Mouse (Mus musculus) neural tube, embryonic 13.5 days (tissue): ENCODE measurements around the gene Amer2. TPM values are rescaled to one million over a fixed set of nuclear protein-coding genes. Genes with fewer than 3 reads are reported as not detected.
A peak's percentile ranks its signal among the peaks of the same experiment; 100 is the strongest.
"Not testable (repeated sequence)": the region's sequence is repeated elsewhere in the genome, so short reads cannot be mapped to it uniquely, and the experiment has no call there.

Source experiments
- ATAC-seq: fragments of 200-750 bp; cut with Nextera tagmentation; 2 replicates; pipeline ENCODE4 v1.8.0; 2017; ENCODE audit warnings: low read depth, mild to moderate bottlenecking, moderate TSS enrichment, moderate library complexity
- H3K27ac ChIP-seq: fragments of 300-500 bp; sonication (generic); replicated peaks from 2 replicates; pipeline ENCODE4 v1.5.1; 2015; ENCODE audit warnings: moderate library complexity, mild to moderate bottlenecking, inconsistent platforms
- H3K27me3 ChIP-seq: fragments of 300-500 bp; sonication (generic); 2 replicates; pipeline ENCODE4 v1.6.1; 2015; ENCODE audit warnings: mild to moderate bottlenecking, inconsistent platforms
- H3K36me3 ChIP-seq: fragments of 300-500 bp; sonication (generic); 2 replicates; pipeline ENCODE4 v1.6.1; 2015; ENCODE audit warnings: mild to moderate bottlenecking, inconsistent platforms
- H3K4me1 ChIP-seq: fragments of 300-500 bp; sonication (generic); replicated peaks from 2 replicates; pipeline ENCODE4 v1.6.1; 2015; ENCODE audit warnings: inconsistent platforms
- H3K4me2 ChIP-seq: fragments of 300-500 bp; sonication (generic); 2 replicates; pipeline ENCODE4 v1.6.1; 2015; ENCODE audit warnings: inconsistent platforms, mild to moderate bottlenecking, moderate library complexity
- H3K4me3 ChIP-seq: fragments of 300-500 bp; sonication (generic); 2 replicates; pipeline ENCODE4 v1.5.1; 2015; ENCODE audit warnings: mild to moderate bottlenecking, inconsistent platforms
- H3K9ac ChIP-seq: fragments of 300-500 bp; sonication (generic); 2 replicates; pipeline ENCODE4 v1.6.1; 2015; ENCODE audit warnings: moderate library complexity, mild to moderate bottlenecking, inconsistent platforms
- H3K9me3 ChIP-seq: fragments of 300-500 bp; sonication (generic); 2 replicates; pipeline ENCODE4 v1.6.1; 2016; ENCODE audit warnings: inconsistent platforms
- WGBS: fragments of 180-500 bp; shearing (Covaris S2); methylation state at CpG from one replicate; pipeline ENCODE4 v1.1.7; 2015; 5-methylcytosine and 5-hydroxymethylcytosine counted together
- polyA plus RNA-seq: library from polyadenylated mRNA; unstranded; fragments of >200 nt; fragmentation: Nextera tagmentation; extraction: Ambion mirVana; gene quantifications from 2 replicates; pipeline ENCODE4 v1.2.1, GENCODE M21; 2015

Gene Amer2
- 26.7 and 28.5 TPM in 2 replicates for polyA plus RNA-seq

DNA sequence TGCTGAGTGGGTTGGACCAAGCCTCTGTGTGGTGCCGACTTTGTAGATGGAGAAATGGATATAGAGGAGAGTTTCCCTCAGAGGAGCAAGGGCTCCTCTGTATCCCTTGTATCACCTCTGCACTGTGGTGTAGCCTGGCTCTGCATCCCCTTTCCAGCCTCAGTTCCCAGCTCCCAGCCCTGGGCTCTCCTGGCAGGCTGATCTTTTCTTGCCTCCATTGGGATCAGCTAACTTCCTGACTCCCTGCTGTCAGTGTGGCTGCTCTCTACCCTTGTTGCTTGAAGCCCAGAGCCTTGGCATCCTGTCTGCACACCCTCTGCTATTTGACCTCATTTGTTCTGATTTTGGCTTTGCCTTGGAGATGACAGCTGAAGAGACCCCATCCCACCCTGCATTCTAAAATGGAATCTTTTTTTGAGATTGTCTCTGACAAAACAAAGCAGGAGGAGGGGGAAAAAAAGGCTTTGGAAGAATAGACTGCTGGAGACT is at the start of gene Amer2:
Gene Amer2 (plus strand): TSS at position 439 of the 489 bp plus-strand sequence.
- H3K9me3 ChIP-seq: no peaks in the 10 kb centered on the region
- no peaks in the 10 kb centered on the region for H3K36me3 ChIP-seq
- WGBS: 71% methylated on average over 1 of the region's 1 CpGs
- H3K27ac ChIP-seq: no peak within 1 kb of the TSS
- peaks cover 6% of the 10 kb centered on the region; the same call in 1 of the 2 replicates for H3K27me3 ChIP-seq
- no peak within 1 kb of the TSS for H3K4me2 ChIP-seq
- H3K4me3 ChIP-seq: no peak within 1 kb of the TSS
- H3K4me1 ChIP-seq: peaks cover 14% of the 10 kb centered on the region
- H3K9ac ChIP-seq: no peak within 1 kb of the TSS
- no peak for ATAC-seq

DNA sequence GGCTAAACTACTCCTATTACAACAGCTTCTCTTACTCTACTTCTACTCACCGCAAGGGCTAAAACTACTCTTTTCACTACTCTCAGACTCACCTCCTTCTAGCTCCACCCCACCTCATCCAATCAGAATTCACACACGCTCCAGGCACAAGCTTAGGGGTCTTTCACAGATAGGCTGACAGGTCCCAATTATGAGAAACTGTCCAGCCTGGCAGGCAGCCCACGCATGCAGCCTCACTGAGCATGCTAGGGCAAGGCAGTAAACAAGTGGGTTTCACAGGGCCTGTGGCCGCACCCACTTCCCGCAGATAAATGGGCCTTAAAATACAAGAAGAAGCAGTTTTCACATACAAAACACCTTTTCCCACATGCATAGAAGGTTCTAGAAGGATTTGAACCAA is 33.1 kb upstream of the Amer2 start:
- not testable (repeated sequence) for H3K9me3 ChIP-seq, ATAC-seq, H3K27me3 ChIP-seq, H3K4me2 ChIP-seq, H3K9ac ChIP-seq, H3K27ac ChIP-seq, H3K4me3 ChIP-seq, H3K4me1 ChIP-seq, H3K36me3 ChIP-seq
- 82% methylated on average over 5 of the region's 5 CpGs for WGBS

DNA sequence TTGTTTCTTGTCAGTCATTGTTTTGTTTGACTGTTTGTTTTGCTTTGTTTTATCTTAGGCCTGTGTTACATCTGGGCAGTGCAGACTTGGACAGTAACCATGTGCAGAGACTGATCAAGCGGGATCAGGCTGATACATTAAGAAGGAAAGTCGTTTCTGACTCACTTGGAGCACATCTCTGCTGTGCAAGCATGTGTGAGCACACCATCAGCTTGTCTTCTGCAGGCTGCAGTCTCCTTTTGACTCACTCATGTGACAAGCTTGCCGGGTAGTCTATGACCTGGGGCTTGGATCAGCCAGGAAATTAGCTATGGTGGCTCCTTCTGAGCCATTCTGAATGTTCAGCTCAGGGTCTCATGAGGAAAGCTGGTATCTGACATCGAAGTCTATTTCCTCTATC is 32.5 kb upstream of the Amer2 start:
- WGBS: 86% methylated on average over 4 of the region's 4 CpGs

DNA sequence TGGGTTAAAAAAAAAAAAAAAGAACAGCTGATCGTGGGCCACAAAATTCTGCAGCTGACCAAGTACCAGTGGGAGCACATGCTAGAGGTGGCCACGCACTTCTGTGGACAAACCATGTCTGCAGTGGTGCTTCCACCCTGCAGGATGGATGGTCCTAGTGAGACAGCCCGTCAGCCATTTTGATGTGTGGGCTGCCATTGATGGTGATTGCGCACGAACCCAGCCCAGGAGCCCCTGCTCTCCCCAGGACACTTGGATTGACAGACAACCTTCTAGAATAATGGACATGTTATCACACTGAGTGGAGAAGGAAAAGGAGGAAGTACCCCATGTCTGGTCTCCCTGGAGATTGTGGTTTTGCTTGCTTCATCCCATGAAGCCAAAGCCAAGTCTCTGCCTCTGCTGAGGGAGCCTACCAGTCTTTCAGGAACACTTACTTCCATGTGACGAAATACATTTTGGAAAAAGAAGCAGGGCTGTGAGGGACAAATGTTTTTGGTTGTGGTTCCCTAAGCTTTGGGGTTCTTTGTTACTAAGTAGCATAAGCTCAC is 27.7 kb upstream of the Amer2 start:
- H3K4me3 ChIP-seq: no peak overlapping the region
- WGBS: 96% methylated on average over 6 of the region's 6 CpGs
- no peak for ATAC-seq
- H3K4me2 ChIP-seq: no peak overlapping the region
- no peaks in the 10 kb centered on the region for H3K4me1 ChIP-seq
- no peaks in the 10 kb centered on the region for H3K9me3 ChIP-seq
- no peaks in the 10 kb centered on the region for H3K36me3 ChIP-seq
- H3K27ac ChIP-seq: no peak overlapping the region
- H3K9ac ChIP-seq: no peak overlapping the region
- no peaks in the 10 kb centered on the region for H3K27me3 ChIP-seq

More for the DNA sequence above, 32.5 kb upstream of the Amer2 start:
- no peak overlapping the region for H3K9ac ChIP-seq
- no peak overlapping the region for H3K4me2 ChIP-seq
- H3K27me3 ChIP-seq: no peaks in the 10 kb centered on the region
- no peaks in the 10 kb centered on the region for H3K4me1 ChIP-seq
- H3K27ac ChIP-seq: no peak overlapping the region
- ATAC-seq: no peak
- no peak overlapping the region for H3K4me3 ChIP-seq
- no peaks in the 10 kb centered on the region for H3K9me3 ChIP-seq
- H3K36me3 ChIP-seq: no peaks in the 10 kb centered on the region

DNA sequence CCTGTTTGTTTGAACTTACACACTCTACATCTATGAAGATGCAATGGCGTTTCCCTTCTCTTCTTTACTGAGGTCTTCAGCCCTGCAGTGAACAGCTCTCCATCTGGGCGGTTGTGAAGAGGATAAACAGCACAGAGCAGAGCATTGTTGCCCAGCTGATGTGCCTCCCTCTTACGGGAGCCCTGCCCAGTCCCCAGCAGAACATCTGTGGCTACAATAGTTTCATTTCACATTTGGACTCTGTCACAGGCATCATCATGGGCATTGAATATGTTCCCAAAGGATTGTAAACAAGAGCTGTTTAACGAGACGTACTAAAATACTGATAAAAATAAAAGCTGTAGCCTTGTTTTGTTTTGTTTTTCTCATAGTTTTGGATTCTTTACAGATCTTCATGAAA is 14.7 kb upstream of the Amer2 start:
- peaks cover 13% of the 10 kb centered on the region for H3K4me1 ChIP-seq

DNA sequence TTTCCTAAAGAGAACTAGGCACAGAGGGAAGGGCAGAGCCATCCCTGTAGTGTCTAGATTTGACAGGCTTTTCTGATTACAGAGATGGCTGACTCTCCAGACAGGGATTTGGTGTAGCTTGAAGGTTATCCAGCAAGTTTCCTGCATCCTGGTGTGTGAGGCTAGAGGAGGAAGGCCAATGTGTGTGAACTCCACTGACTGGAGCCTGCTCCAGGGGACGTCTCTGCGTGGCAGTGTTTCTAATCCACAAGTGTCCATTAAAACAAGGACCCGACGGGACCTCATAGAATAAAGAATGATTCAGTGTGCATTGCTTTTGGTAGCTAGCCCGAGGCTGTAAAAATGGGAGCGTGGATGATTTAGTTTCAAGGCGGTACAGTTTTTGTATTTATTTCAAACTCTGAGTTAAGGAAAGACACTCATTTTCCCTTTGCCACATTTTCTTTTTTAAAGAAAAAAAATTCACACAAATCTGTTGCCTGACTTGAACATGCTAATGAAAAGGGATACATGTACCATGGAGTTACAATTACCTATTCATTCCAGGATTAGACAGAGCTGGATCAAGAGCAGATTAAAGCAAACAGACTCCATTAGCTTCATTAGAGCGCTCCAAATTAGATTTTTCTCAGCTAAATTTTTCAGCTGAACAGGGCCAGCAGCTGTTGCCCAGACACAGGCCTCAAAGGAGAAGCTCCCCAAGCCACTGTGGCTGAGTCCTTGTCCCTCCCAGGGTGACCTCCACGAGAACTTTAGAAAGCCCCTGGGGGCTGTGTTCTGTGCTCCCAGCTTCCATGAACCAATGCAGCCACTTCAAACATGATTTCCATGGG is 11.5 kb upstream of the Amer2 start:
- ATAC-seq: no peak
- 38% methylated on average over 9 of the region's 9 CpGs for WGBS
- Histone ChIP-seq H3K4me3 (no peak overlapping the region), H3K4me2 (no peak overlapping the region), H3K9me3 (no peaks in the 10 kb centered on the region), H3K27me3 (no peaks in the 10 kb centered on the region), H3K27ac (no peak overlapping the region), H3K4me1 (peaks cover 13% of the 10 kb centered on the region), H3K36me3 (no peaks in the 10 kb centered on the region), H3K9ac (no peak overlapping the region)

More for the DNA sequence above, 14.7 kb upstream of the Amer2 start:
- H3K27me3 ChIP-seq: no peaks in the 10 kb centered on the region
- H3K36me3 ChIP-seq: no peaks in the 10 kb centered on the region
- no peak overlapping the region for H3K27ac ChIP-seq
- WGBS: 86% methylated on average over 5 of the region's 5 CpGs
- no peak overlapping the region for H3K4me2 ChIP-seq
- no peak overlapping the region for H3K9ac ChIP-seq
- no peak for ATAC-seq
- H3K4me3 ChIP-seq: no peak overlapping the region
- no peaks in the 10 kb centered on the region for H3K9me3 ChIP-seq

DNA sequence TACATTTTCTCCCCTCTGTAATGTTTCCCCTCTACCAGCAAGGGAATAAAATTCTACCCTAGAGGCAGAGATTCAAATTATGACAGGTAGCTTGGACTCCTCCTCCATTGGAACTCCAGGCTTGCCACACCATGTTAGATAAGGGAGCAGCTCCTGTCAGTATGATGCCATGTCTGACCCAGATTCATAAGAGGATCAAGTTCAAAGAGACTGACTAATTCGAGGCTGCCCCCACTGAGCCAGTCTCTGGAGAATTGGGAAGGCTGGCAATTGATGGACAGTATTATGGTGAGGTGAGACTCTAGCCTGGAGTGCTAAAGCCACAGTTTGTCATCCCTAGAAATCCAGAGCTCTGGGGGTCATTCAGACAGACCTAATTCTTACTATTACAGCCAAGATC is 6.3 kb upstream of the Amer2 start:
- peaks cover 13% of the 10 kb centered on the region for H3K4me1 ChIP-seq
- no peak overlapping the region for H3K4me2 ChIP-seq
- 59% methylated on average over 1 of the region's 1 CpGs for WGBS
- H3K9me3 ChIP-seq: no peaks in the 10 kb centered on the region
- no peaks in the 10 kb centered on the region for H3K27me3 ChIP-seq
- no peaks in the 10 kb centered on the region for H3K36me3 ChIP-seq
- H3K27ac ChIP-seq: no peak overlapping the region
- no peak for ATAC-seq
- H3K9ac ChIP-seq: no peak overlapping the region
- no peak overlapping the region for H3K4me3 ChIP-seq

DNA sequence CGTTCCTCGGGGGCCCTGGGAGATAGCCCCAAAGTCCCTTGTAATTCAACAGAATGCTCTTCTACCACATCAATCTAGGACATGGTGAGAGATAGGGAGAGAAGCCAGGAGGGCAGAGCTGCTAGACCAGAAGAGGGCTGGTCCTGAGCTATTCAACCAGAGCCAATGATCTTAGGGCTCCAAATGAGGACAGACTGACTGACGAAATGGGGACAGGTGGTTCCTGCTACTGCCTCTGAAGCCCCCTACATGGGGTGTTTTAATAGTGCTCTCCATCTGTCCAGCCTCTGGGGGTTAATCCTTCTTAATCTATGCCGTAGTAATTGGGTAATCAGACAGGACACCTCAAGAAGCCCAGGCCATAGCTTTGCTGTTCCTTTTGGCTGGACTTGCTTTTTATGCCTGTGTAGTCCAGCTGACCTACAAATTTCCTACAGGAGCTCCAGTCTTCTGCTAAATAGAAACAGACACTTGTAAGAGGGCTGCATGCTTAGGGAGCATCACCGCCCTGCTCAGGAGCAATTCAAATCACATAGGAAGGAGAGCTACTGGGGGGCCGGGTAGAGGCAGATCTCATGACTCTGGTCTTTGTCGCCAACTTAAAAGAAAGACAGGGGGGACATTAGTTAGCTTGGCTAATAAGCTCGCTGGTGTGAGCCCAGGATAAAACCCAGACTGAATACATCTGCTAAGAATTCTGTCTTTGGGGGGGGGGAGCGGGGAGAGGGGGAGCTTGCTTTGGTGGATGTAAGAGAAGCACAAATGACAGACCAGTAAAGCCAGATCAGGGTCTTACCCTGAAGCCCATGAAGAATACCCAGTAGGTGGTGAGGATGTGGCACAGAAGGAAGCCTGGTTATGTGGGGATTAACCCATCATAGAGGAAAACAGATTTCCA is 4.0 kb upstream of the Amer2 start:
- peaks cover 5% of the 10 kb centered on the region; the same call in 1 of the 2 replicates for H3K4me1 ChIP-seq
- H3K36me3 ChIP-seq: no peaks in the 10 kb centered on the region
- H3K4me3 ChIP-seq: no peak overlapping the region
- no peak overlapping the region for H3K9ac ChIP-seq
- no peak for ATAC-seq
- H3K9me3 ChIP-seq: no peaks in the 10 kb centered on the region
- H3K27ac ChIP-seq: no peak overlapping the region
- H3K4me2 ChIP-seq: no peak overlapping the region
- 64% methylated on average over 9 of the region's 9 CpGs for WGBS
- H3K27me3 ChIP-seq: no peaks in the 10 kb centered on the region

DNA sequence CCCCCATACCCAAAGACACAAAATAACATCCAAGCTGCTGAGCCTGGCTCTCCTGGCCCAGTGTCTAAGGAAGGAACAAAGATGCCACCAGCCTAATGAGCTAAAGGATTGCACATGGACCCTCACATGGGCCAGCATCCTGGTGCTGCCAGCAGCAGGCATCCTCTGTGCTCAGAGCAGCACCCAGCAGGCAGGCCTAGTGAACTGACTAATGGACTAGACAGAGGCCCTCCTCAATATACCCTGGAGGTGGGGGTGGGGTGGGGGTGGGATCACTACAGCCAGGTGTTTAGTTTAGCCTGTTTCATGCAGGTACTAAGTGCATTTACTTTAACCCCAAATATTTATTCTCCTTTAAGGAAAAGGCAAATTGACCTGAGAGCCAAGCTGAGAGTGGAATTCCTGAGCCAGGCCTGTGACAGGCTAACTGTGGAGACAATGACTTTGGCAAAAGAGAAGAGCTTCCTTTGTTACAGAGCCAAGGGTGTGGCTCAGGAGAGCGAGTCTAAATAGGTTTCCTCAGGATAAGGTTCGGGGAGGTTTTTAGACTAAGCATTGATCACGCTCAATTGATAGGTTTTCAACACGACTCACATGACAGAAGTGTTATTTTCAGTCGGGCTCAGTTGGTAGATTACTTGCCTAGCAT is 3.3 kb upstream of the Amer2 start:
- no peak overlapping the region for H3K27ac ChIP-seq
- no peaks in the 10 kb centered on the region for H3K36me3 ChIP-seq
- ATAC-seq: no peak
- H3K9me3 ChIP-seq: no peaks in the 10 kb centered on the region
- no peak overlapping the region for H3K4me2 ChIP-seq
- H3K27me3 ChIP-seq: no peaks in the 10 kb centered on the region
- peaks cover 5% of the 10 kb centered on the region; the same call in 1 of the 2 replicates for H3K4me1 ChIP-seq
- H3K4me3 ChIP-seq: no peak overlapping the region
- whole genome bisulfite sequencing: 68% methylated on average over 5 of the region's 5 CpGs
- no peak overlapping the region for H3K9ac ChIP-seq

DNA sequence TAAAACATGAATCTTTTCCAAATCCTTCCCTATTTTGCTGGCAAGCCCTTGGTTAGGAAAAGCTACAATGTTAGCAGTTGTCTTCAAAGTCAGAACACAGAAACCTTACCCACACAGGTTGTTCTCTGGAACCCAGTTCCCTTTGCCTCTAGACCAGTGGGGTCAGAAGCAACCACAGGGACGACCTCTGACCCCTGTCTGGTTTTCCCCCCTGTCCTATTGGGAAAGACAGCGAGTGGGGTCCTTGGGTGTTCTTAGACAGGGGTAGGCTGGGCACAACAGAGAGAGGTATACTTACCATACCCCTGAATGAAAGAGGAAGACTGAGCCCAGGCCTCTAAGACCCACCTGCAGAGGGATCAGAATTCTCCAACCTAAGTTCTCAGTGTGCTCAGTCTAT is 4.0 kb downstream of the Amer2 start:
- Histone ChIP-seq H3K27me3 (peaks cover 6% of the 10 kb centered on the region; the same call in 1 of the 2 replicates), H3K9me3 (no peaks in the 10 kb centered on the region), H3K36me3 (no peaks in the 10 kb centered on the region), H3K4me1 (peaks cover 37% of the 10 kb centered on the region), H3K27ac (peak overlapping the region; percentile 97), H3K9ac (peak overlapping the region; percentile 96; the same call in 1 of the 2 replicates), H3K4me2 (peak overlapping the region; percentile 94), H3K4me3 (no peak overlapping the region)
- 74% methylated on average over 2 of the region's 2 CpGs for WGBS
- ATAC-seq: no peak; the same call in 1 of the 2 replicates

DNA sequence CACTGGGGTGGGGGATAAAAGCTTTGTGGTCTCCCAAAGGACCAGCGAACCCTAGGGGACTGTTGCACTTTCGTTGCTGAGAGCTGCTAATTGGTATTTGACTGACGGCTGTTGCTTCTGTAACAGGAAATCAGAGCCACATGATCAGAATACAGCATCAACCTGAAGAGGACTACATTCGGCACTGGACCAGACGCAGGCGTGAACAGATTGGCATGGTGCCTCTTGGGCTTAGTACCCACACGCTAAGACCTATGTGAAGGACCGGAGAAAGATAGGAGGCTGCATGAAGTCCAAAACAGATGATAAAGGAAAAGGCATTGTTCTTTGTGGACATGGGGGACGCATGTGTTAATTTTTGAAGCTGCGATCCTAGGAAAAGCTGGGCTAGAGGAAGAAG is 4.5 kb downstream of the Amer2 start:
- Histone ChIP-seq H3K4me3 (peak overlapping the region; percentile 76), H3K4me2 (peak overlapping the region; percentile 94), H3K4me1 (peaks cover 41% of the 10 kb centered on the region), H3K9me3 (no peaks in the 10 kb centered on the region), H3K9ac (peak overlapping the region; percentile 96), H3K27ac (peak overlapping the region; percentile 97), H3K27me3 (peaks cover 6% of the 10 kb centered on the region; the same call in 1 of the 2 replicates), H3K36me3 (no peaks in the 10 kb centered on the region)
- peak; percentile 59; the same call in 1 of the 2 replicates for ATAC-seq
- 14% methylated on average over 10 of the region's 10 CpGs for WGBS
